Comparison of ENCODE assay signal across 30 mouse cellular contexts in the genomic region with DNA sequence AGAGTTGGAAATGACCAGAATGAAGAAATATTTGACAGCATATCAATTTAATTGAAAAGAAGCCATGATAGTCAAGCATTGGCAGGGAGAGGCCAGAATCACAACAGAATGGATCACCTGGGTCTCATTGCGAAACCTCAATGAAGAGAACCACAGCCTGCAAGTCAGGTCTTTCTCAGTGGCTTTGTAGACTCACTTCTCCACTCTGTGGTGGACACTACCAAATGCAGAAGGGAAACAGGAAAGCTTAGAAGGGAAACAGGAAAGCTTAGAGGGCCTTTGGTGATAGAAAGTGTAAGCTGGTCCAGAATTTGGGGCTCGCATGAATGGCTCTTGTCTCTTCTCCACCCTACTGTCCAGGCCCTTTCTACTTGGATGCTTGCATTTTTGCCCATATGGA. TPM values are rescaled to one million over a fixed set of nuclear protein-coding genes. Genes with fewer than 3 reads are reported as not detected.
DNase-seq lines count a peak whose midpoint lies in the region; ATAC-seq lines count a peak whose summit lies in the region.
"Had no signal": no experiment of that assay in that cellular context is flagged by ENCODE, and none has a peak within 500 bp of the region (broad histone marks: within the 10 kb centered on the region; RNA-seq: fewer than 3 reads in every experiment).

No protein-coding gene starts in this region.

- H3K36me3 ChIP-seq in hindbrain, embryonic 11.5 days (ENCODE audit: control insufficient read depth, insufficient read depth, low read length): no peaks in the 10 kb centered on the region
- H3K36me3 ChIP-seq: forebrain, embryonic 12.5 days; forebrain, embryonic 15.5 days had no signal

- no peak overlapping the region for H3K27ac ChIP-seq in hindbrain, embryonic 11.5 days (ENCODE audit: low read depth, low read length)
- H3K27ac ChIP-seq: embryonic facial prominence, embryonic 13.5 days; forebrain, embryonic 12.5 days; forebrain, embryonic 15.5 days; heart, embryonic 15.5 days; hindbrain, embryonic 10.5 days; hindbrain, embryonic 14.5 days; hindbrain, postnatal 0 days had no signal

- H3K9me3 ChIP-seq in hindbrain, embryonic 11.5 days (ENCODE audit: control insufficient read depth, low read length): no peaks in the 10 kb centered on the region
- H3K9me3 ChIP-seq: embryonic facial prominence, embryonic 13.5 days; forebrain, embryonic 12.5 days; forebrain, embryonic 15.5 days; heart, embryonic 15.5 days had no signal

- peak; percentile 69 for ATAC-seq in common myeloid progenitor, adult 5-6 weeks (replicated peaks; ENCODE audit: low read depth, poor library complexity, severe bottlenecking)
- peak; percentile 70 for ATAC-seq in megakaryocyte progenitor cell, adult 5-6 weeks (replicated peaks; ENCODE audit: poor library complexity)
- ATAC-seq in hindbrain, embryonic 11.5 days (ENCODE audit: low FRiP score): no peak
- ATAC-seq: forebrain, embryonic 15.5 days; hindbrain, postnatal 0 days; inflammation-experienced regulatory T-cells, adult 6 months; intestine, embryonic 16.5 days; Patski had no signal

- 95% methylated on average over 2 of the region's 2 CpGs for WGBS in hindbrain, embryonic 11.5 days

- peak; percentile 9 for DNase-seq in layer of hippocampus, adult 9-11 months
- no peak for DNase-seq in layer of hippocampus, adult 18-20 months (ENCODE audit: low spot score in 2 of 2)
- no peak for DNase-seq in hindbrain, embryonic 11.5 days (ENCODE audit: low spot score)
- no peak for DNase-seq in adrenal gland, adult 2 months
- DNase-seq: adrenal gland, postnatal 14 days; cerebellum, adult 11-12 months; cerebellum, adult 8-10 months; cerebellum, postnatal 10 days; cerebellum, postnatal 36 days; gastrocnemius, postnatal 25 days; heart, postnatal 10 days; heart, postnatal 36 days; kidney, adult 18-20 months had no signal

- H3K9ac ChIP-seq in hindbrain, embryonic 11.5 days (ENCODE audit: low read depth, low read length): no peak overlapping the region
- H3K9ac ChIP-seq: embryonic facial prominence, embryonic 13.5 days; forebrain, embryonic 12.5 days; forebrain, embryonic 15.5 days; heart, embryonic 12.5 days; heart, embryonic 15.5 days; hindbrain, embryonic 14.5 days had no signal

- H3K4me2 ChIP-seq in hindbrain, embryonic 11.5 days (replicated peaks; ENCODE audit: low read depth, low read length): no peak overlapping the region
- H3K4me2 ChIP-seq: embryonic facial prominence, embryonic 13.5 days; forebrain, embryonic 12.5 days; forebrain, embryonic 15.5 days; heart, embryonic 12.5 days; heart, embryonic 15.5 days; hindbrain, embryonic 14.5 days had no signal

- no peaks in the 10 kb centered on the region for H3K27me3 ChIP-seq in hindbrain, embryonic 11.5 days (ENCODE audit: control insufficient read depth, insufficient read depth, low read length)
- H3K27me3 ChIP-seq: embryonic facial prominence, embryonic 13.5 days; forebrain, embryonic 12.5 days; forebrain, embryonic 15.5 days; heart, embryonic 12.5 days; heart, embryonic 15.5 days had no signal

- H3K4me1 ChIP-seq in hindbrain, embryonic 11.5 days (replicated peaks; ENCODE audit: control insufficient read depth, insufficient read depth, low read length): no peaks in the 10 kb centered on the region
- H3K4me1 ChIP-seq: embryonic facial prominence, embryonic 13.5 days; forebrain, embryonic 12.5 days; forebrain, embryonic 15.5 days; heart, embryonic 12.5 days; heart, embryonic 15.5 days had no signal

- H3K4me3 ChIP-seq in hindbrain, embryonic 11.5 days (ENCODE audit: low read depth, low read length): no peak overlapping the region
- H3K4me3 ChIP-seq: embryonic facial prominence, embryonic 13.5 days; erythroblast, embryonic 14.5 days; forebrain, embryonic 12.5 days; forebrain, embryonic 15.5 days; heart, embryonic 12.5 days; heart, embryonic 15.5 days; hindbrain, embryonic 10.5 days had no signal

RNA-seq across cellular contexts. Expression of gene Dusp27, which starts 29.6 kb away (rescaled TPM):
- total RNA-seq in layer of hippocampus, adult 18-20 months (2021): under 1 TPM; 0.08 to 0.15 TPM
- total RNA-seq in common myeloid progenitor, adult 5-6 weeks (2017): not detected in 2 replicates
- not detected in 2 replicates for total RNA-seq in megakaryocyte progenitor cell, adult 5-6 weeks (2015)
- total RNA-seq in megakaryocyte progenitor cell, adult 5-6 weeks (2017): not detected in 2 replicates
- polyA plus RNA-seq in hindbrain, embryonic 11.5 days (2014; fragmentation: Nextera tagmentation; extraction: Ambion mirVana): 2.0 and 2.2 TPM in 2 replicates
- under 1 TPM; 0.07 to 0.12 TPM for total RNA-seq in adrenal gland, adult 2 months (2021)
- 0.03 and 0.10 TPM in 2 replicates for polyA plus RNA-seq in adrenal gland, adult 2 months (2012; rRNA removed)
- total RNA-seq: adrenal gland, adult 18-20 months had no signal
- polyA plus RNA-seq: erythroblast, embryonic 14.5 days; inflammation-experienced regulatory T-cells, adult 6 months; Patski had no signal

RNA-seq across cellular contexts. Expression of gene Gpa33, which starts 31.9 kb away (rescaled TPM):
- total RNA-seq in layer of hippocampus, adult 18-20 months (2021): not detected
- not detected in 2 replicates for total RNA-seq in common myeloid progenitor, adult 5-6 weeks (2017)
- total RNA-seq in megakaryocyte progenitor cell, adult 5-6 weeks (2015): not detected in 2 replicates
- total RNA-seq in megakaryocyte progenitor cell, adult 5-6 weeks (2017): not detected in 2 replicates
- 0.12 TPM in 1 of 2 replicates, not detected in the other for polyA plus RNA-seq in hindbrain, embryonic 11.5 days (2014; fragmentation: Nextera tagmentation; extraction: Ambion mirVana)
- total RNA-seq in adrenal gland, adult 2 months (2021): under 1 TPM; 0.20 to 0.38 TPM
- 0.66 and 0.78 TPM in 2 replicates for polyA plus RNA-seq in adrenal gland, adult 2 months (2012; rRNA removed)
- total RNA-seq: adrenal gland, postnatal 14 days; gastrocnemius, adult 8-10 months; gastrocnemius, postnatal 25 days; heart, adult 8-10 months; heart, postnatal 10 days; heart, postnatal 36 days; hindbrain, postnatal 0 days had no signal
- polyA plus RNA-seq: erythroblast, embryonic 14.5 days; forebrain, embryonic 12.5 days; forebrain, embryonic 15.5 days; heart, embryonic 15.5 days; hindbrain, embryonic 14.5 days; inflammation-experienced regulatory T-cells, adult 6 months; Patski had no signal
